Mouse (Mus musculus) mouse trophoblast stem cell (cell line): ENCODE measurements around the gene Nrl.

Experiments used
- in situ Hi-C, 2 experiments: fragments of 300-500 bp; cut with MseI, MboI; formaldehyde crosslinking; loops; 2 replicates in 1 of 2; 3 replicates in 1 of 2; pipeline ENCODE4 v1.15.1; 2025

The Nrl gene

DNA sequence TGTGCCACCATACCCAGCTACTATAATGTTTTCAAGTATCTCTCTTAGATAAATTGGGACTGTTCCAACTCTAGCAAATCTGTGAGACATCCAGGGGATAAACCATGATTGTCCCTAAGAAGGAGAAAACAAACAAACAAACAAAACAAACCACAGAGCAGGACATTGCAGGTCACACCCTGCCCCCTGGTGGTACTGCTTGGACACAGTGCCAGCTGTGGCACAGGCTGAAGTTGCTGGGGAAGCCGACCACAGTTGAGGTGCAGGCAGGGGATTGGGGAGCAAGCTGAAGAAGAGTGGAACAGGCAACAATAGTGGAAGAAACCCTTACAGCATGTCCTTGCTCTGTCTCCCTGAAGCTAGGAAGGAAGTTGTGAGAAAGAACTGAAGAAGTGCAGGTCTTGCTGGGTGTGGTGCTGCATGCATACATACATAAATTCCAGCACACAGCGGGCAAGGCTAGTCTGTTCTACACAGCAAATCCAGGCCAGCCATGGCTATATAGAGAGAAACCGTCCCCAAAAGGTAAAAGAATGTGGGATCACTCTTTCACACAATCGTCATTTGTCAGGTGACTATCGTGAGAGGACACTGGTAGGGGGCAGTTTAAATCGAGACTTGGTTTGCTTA, 11.4 kb upstream of the Nrl start:
- in situ Hi-C loops: no loop called here

GRCm38 (mm10) chr14:55527940-55528339, 3.2 kb upstream of the Nrl start:
- in situ Hi-C loops: no loop called here

DNA sequence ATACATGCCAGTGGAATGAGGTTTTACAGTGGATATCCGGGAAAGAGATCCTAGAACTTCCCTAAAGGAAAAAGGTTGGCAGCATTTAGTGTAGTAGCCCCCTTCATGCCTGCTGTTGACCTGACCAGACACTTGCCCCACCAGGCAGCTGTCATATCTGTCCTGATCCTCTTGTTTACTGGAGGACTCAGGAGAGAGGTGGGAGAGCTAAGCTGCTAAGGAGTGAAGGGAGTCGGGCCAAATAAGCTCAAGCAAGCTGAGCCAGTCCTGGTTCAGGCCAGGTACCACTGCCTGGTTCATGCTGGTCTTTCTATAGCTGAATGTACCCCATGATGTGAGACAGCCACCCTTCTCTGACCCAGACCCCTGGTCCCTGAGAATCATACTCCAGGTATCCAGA, 1.9 kb upstream of the Nrl start:
- in situ Hi-C loops: no loop called here

- in situ Hi-C loops: no loop called here
Observed at GRCm38 (mm10) chr14:55524062-55524461, 719 bp downstream of the Nrl start.

DNA sequence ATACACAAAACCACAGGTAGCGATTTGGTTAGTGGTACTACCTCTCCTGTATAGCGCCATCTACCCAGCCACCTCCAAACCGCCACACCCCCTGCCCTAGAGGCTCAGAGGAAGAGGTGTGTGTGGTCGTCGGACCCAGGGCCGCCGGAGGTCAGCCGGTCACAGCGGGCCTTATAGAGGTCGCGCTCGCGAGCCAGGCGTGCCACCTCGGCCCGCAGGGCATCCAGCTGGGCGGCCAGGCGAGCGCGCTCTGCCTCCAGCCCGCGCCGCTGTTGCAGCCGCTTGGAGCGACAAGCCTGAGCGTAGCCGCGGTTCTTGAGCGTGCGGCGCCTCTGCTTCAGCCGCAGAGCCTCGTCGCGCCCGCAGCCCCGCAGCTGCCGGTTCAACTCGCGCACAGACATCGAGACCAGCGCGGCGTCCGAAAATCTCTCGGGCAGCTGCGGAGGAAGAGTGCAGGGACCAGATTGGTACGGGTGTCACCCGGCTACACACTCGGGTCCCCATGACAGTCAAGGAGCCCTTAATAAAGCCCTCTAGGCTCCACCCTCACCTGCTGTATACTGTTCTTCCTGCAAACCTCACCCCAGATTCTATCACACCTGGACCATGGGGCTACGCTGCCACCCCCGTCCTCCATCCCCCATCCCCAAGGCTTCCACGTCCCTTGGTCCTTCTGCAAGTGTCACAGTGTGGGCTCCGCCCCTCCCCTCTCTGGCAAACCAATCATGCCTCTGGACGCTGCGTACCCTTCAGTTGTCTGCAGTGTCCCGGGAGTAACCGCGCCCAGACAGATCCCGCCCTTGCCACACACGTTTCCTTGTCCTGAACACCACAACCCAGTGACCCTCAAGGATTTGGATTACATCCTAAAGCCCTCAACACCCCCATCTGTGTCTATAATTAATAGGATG, 4.1 kb downstream of the Nrl start:
- in situ Hi-C loops: no loop called here

GRCm38 (mm10) chr14:55519604-55520003, 5.2 kb downstream of the Nrl start:
- in situ Hi-C loops: no loop called here

- in situ Hi-C loops: no loop called here
Observed at GRCm38 (mm10) chr14:55518897-55519296, 5.9 kb downstream of the Nrl start.

DNA sequence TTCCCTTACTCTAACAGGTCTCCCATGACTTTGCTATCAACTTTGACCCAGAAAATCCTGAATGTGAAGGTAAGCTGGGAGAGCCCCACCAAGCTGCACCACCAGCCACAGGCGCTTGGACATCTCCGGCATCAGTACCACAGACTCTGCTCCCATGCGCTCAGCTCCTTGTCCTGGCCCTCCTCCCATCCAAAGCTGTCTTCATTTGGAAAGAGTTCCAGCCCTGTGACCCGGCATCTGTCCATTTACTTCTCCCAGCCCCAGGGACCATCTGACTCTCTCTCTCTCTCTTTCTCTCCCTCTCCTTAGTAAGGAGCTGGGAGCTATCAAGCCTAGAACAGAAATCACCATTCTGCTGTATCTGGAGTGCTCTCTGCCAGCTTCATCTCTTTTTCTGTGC, 8.9 kb downstream of the Nrl start:
- in situ Hi-C loops: no loop called here

GRCm38 (mm10) chr14:55513927-55514326, 10.9 kb downstream of the Nrl start:
- in situ Hi-C loops: no loop called here

- in situ Hi-C loops: no loop called here
Observed at GRCm38 (mm10) chr14:55511037-55511436, 13.7 kb downstream of the Nrl start.

- in situ Hi-C loops: no loop called here
Observed at GRCm38 (mm10) chr14:55510125-55510731, 14.6 kb downstream of the Nrl start, which contains the start of gene Cpne6. Gene Cpne6, plus strand, starts transcription at chr14:55510445.

- in situ Hi-C loops: no loop called here
Observed at GRCm38 (mm10) chr14:55509540-55509939, 15.2 kb downstream of the Nrl start.

- in situ Hi-C loops: no loop called here
Observed at GRCm38 (mm10) chr14:55507801-55508200, 17.0 kb downstream of the Nrl start.

- in situ Hi-C loops: no loop called here
Observed at GRCm38 (mm10) chr14:55505612-55506011, 19.2 kb downstream of the Nrl start.

- in situ Hi-C loops: no loop called here
Observed at GRCm38 (mm10) chr14:55497449-55497821, 27.3 kb downstream of the Nrl start.

DNA sequence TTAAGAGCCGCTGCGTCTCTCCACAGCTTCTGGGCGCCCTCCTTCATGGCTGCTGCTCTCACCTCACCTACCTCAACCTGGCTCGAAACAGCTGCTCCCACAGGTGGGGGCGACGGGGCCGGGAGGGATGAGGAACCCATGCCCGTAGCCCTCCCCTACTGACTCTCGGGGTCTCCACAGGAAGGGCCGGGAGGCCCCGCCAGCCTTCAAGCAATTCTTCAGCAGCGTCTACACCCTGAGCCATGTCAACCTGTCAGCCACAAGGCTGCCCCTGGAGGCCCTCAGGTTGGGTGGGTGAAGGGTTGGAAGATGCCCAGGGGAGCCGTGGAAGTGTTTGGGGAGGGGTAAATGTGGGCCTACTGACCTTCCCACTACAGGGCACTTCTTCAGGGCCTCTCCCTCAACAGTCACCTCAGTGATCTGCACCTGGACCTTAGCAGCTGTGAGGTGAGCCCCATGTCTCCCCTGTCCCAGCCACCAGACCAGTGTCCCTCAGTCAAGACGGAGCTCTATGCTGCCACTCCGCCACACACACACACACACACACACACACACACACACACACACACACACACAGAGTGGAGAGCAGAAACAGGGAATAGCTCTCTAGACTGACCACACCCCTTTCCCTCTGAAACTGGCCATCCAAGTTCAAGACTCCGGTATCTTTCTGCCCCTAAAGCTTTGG, 27.9 kb downstream of the Nrl start:
- in situ Hi-C loops: no loop called here

DNA sequence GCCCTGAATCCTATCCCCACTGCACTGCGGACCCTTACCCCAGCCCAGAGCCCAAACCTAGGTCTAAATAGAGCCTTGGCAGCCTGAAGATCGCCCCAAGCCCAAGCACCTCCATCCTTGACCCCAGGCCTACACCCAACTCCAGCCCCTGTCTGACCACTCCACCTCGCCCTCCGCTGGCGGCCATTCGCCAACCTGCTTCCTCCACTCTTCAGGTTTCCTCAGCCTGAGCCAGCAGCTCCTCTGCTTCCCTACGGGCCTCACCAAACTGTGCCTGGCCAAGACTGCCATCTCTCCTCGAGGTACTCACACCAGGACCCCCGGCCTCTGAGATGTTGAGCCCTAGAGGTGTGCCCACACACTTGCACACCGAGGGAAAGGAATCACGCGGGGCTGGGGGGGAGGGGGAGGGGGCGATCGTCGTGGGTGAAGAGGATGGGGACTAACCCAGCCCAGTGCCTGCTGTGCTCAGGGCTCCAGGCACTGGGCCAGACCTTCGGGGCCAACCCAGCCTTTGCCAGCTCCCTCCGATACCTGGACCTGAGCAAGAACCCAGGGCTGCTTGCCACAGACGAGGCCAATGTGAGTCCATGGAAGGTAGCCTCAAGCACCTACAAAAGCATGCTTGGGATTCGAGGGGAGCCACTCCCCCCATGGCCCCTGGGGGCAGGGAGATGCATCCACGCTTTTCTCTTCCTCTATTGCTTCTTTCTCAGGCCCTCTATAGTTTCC, 29.1 kb downstream of the Nrl start:
- in situ Hi-C loops: no loop called here

DNA sequence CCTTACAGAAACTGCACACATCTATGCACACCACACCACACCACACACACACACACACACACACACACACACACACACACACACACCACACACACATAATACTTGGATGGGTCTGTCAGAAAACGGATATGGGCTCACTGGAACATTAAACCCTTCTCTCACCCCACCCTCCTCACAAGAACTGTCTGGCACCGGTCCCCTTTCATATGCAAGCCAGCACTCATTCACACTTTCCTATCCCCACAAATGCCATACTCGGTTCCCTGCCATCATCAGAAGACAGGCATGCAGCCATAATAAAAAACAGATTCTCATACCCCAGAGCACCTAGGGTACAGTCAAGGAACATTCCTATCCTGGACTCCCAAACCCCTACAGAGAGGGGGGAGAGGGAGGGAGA, 32.7 kb downstream of the Nrl start:
- in situ Hi-C loops: no loop called here

GRCm38 (mm10) chr14:55491291-55491833, 33.4 kb downstream of the Nrl start:
- in situ Hi-C loops: no loop called here

- in situ Hi-C loops: no loop called here
Observed at GRCm38 (mm10) chr14:55490361-55491201, 34.2 kb downstream of the Nrl start, which contains the start of gene Carmil3. Gene Carmil3, plus strand, starts transcription at chr14:55490651.
